Mouse (Mus musculus) heart, postnatal 36 days (tissue): ENCODE measurements around the gene Kif13a. TPM values are rescaled to one million over a fixed set of nuclear protein-coding genes. Genes with fewer than 3 reads are reported as not detected.

Experiments
- DNase-seq, 2 experiments: peaks; one replicate each; pipeline ENCODE4 v3.0.0; 2021 to 2022
- intact Hi-C: fragments of 180-260 bp; cut with DNase I; formaldehyde crosslinking; loops from one replicate; pipeline ENCODE4 v1.15.1; 2025
- total RNA-seq, 2 experiments: library from RNA; stranded (reverse); gene quantifications; 2 replicates each; pipeline ENCODE4 v1.2.3; 2021

Kif13a gene
- total RNA-seq, 2 experiments from 2014 or later, result 109 to 112 TPM

- intact Hi-C loops, result no loop called here
- DNase-seq, result no peak
Measured at GRCm38 (mm10) chr13:46844561-46845235, 85.0 kb downstream of the Kif13a start.

- DNase-seq, result no peak
- intact Hi-C loops, result no loop called here
Measured at GRCm38 (mm10) chr13:46843646-46844045, 86.0 kb downstream of the Kif13a start.

DNA sequence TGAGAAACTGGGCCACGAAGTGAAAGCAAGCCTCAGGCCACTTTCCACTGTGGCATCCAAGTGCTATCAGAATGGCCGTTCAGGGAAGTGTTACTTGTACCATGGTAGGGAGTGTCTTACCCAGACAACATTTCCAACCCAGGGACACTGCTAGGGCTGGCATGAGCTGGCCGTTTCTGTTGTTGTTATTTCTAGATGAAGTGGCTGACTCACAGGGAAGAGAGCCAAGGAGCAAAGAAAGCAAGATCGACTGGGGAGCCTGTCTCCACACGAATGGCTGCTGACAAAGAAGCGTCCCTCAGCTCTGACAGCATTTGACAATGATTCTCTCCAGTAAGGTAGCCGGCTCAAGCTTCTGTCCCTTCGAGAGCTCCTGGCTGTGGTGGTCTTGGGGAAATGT, 87.5 kb downstream of the Kif13a start:
- intact Hi-C loops, result no loop called here
- peak in 1 of 2 experiments; percentile 30 for DNase-seq

GRCm38 (mm10) chr13:46841668-46842067, 88.0 kb downstream of the Kif13a start:
- DNase-seq, result no peak
- intact Hi-C loops, result no loop called here

DNA sequence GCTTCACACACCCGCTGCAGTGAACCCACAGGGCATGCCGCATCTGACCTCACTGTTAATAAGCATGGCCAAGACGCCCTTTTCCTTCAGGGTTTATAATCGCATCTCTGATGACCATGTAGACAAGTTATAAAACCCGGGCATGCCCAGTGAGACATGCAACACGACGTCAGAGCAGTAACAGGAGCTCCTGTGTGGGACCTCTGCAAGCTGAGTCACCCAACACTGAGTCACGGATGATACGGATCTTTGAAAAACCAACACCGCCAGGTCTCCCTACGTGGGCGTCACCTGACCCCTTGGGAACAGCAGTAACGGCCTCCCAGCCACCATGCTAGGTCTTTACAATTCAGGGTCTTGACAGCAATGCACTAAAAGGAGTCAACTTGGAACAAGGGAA, 89.0 kb downstream of the Kif13a start:
- intact Hi-C loops, result no loop called here
- no peak for DNase-seq

DNA sequence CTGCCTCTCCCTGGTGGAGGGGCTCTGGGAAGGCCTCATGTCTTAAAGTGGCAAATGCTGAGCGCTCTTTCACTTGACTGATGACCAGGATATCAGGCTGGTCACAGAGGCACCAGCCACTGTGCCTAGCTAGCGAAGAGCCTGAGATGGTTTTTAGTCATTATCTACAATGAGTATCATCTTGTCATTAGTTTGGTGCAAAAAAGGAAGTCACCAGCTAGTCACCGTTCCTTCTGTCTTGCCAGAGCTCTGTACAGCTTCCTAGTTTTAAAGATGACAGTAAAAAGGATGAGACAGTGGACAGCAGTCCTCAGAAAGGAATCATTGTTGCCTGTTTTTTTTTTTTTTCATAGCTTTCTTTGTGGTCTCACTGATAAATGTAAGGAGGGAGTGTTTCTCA, 90.4 kb downstream of the Kif13a start:
- intact Hi-C loops, result loop anchor here (1.0 to 5.0 kb wide), 2 partner anchors 43 to 90 kb away; partner anchors contain the start of gene Kif13a
- DNase-seq, result no peak

GRCm38 (mm10) chr13:46838551-46838950, 91.1 kb downstream of the Kif13a start:
- DNase-seq, result peak; percentile 29 to 33

DNA sequence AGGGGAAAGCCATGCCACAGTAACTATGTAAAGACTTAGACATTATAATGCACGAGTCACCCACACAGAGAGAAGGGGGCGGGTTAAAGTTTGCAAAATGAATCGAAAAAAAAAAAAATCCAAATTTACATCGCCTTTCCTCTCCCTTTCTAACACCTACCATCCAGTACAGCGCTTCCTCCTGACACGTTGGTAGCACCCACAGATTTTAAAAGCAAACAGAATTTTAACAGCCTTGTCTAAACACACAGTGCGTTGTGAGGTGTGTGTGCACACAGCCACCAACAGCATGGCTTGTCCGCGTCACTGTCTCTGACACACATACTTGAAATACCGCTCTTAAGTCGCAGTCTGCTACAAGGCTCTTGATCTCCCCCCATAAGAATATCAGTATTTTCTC, 94.3 kb downstream of the Kif13a start:
- intact Hi-C loops, result loop anchor here (5.0 kb wide), 1 partner anchor 47 kb away; no protein-coding TSS in a partner anchor

More at GRCm38 (mm10) chr13:46838551-46838950, 91.1 kb downstream of the Kif13a start:
- intact Hi-C loops, result loop anchor here (1.0 to 5.0 kb wide), 2 partner anchors 44 to 176 kb away; partner anchors contain the start of gene Nhlrc1

GRCm38 (mm10) chr13:46834805-46835204, 94.9 kb downstream of the Kif13a start:
- DNase-seq, result no peak
- intact Hi-C loops, result loop anchor here (5.0 kb wide), 1 partner anchor 47 kb away; no protein-coding TSS in a partner anchor

More for the DNA sequence above, 94.3 kb downstream of the Kif13a start:
- DNase-seq, result no peak

DNA sequence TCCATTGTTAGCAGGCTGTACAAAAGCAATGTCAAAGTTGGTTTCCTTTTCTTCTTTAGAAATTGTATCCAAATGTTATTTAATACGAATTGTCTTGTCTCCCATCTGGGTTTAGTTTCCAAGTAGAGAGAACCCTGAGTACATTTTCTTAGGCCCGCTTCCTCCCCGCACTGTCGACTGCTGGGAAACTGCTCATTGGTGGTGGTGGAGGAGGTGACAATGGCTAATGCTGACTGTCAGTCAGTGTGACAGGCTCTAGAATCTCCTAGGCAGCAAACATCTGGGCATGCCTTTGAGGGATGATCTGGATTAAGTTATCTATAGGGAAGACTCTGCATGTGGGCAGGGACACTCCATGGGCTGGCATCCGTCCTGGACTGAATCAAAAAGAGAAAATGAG, 96.1 kb downstream of the Kif13a start:
- DNase-seq, result no peak
- intact Hi-C loops, result no loop called here

DNA sequence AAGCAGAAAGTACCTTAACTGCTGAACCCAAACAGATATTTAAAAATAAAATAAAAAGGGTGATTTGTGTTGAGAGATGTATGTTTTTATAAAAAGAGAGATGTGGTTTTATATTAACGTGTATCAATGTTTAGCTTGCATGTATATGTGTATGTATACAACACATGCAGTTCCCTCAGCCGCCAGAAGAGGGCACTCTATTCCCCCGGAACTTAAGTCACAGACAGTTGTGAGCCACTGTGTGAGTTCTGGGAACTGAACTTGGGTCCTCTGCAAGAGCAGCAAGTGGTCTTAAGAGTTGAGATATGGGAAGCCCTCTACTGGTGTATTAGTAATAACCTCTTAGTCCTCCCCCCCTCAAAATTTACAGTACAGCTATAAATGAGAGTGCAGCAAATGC, 96.7 kb downstream of the Kif13a start:
- DNase-seq, result peak in 1 of 2 experiments; percentile 30
- intact Hi-C loops, result no loop called here

DNA sequence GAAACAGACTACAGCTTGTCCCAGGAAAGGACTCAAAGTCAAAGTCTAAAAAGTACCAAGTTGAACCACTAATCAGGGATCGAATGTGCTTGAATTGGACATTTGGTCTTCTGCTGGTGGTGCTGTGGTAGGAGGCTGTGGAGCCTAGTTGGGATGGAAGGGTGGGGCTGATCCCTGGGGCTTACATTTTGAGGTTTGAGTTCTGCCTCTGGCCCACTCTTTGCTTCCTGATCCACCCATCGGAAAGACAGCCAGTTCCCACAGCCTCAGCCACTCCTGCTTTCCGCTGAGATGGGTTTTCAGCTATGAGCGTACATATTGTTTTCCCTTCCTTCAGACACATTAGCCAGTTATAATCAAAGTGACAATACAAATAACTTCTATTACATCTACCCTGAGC, 106.4 kb downstream of the Kif13a start:
- DNase-seq, result no peak
- intact Hi-C loops, result no loop called here

DNA sequence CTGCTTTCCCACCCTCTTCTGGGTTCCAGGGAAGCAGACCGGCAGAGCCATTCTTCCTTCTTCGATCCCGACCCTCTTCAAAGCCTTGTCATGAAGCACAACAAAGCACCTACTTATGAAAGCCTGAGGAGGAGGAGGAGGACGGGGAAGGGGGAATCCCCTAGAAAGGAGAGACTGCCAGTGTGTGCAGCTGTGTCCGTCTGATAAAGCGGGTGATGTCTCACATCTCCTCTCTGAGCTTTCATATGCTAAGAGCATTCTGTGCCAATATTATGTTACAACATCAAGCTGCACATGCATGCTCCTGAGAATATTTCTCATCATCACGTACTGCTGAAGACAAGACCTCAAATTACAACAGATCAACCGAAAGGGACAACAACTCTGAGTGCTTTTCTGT, 107.5 kb downstream of the Kif13a start:
- intact Hi-C loops, result no loop called here
- DNase-seq, result no peak

DNA sequence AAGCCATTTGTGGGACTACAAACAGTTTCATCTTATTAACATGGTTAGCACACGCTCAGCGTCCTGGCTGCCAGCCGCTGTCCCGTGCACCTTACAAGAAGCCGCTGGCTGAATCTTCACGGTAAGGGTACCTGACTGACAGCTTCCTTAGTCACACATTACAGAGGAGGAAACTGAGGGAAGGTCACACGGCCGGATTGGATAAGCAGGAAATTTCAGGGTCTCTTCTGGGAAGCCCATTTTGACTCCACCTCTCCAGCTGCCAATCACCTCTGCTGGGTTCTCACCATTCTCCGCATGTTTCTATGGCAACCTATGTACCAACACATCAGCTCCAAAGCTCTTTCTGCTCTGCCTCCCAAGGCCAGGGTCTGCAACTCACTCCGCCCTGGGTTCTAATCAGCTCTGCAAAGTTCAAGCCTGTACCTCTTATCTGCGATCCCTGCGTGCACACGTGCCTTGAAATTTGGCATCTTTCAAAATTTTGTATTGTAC, 109.9 kb downstream of the Kif13a start:
- intact Hi-C loops, result no loop called here
- no peak for DNase-seq

- no peak for DNase-seq
- intact Hi-C loops, result no loop called here
Measured at GRCm38 (mm10) chr13:46819202-46819728, 110.4 kb downstream of the Kif13a start.

DNA sequence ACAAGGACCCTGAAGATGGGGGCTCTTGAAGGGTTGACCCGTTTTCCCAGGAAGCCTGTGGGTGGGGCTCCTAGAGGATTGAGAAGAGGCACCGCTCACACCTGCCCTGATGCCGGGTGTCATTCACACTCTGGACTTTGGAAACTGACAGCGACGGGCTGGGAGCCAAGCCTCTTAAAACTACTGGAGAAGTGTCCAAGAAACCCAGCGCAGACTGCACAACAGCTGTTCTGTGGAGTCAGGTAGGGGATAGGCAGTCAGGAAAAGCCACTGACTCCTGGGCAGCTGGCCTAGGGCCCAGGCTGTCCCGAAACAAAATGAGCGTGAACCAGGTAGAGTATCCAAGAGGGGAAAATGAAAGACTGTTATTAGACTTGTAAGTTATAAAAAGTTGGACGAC, 111.3 kb downstream of the Kif13a start:
- peak; percentile 34 to 41 for DNase-seq
- intact Hi-C loops, result no loop called here

DNA sequence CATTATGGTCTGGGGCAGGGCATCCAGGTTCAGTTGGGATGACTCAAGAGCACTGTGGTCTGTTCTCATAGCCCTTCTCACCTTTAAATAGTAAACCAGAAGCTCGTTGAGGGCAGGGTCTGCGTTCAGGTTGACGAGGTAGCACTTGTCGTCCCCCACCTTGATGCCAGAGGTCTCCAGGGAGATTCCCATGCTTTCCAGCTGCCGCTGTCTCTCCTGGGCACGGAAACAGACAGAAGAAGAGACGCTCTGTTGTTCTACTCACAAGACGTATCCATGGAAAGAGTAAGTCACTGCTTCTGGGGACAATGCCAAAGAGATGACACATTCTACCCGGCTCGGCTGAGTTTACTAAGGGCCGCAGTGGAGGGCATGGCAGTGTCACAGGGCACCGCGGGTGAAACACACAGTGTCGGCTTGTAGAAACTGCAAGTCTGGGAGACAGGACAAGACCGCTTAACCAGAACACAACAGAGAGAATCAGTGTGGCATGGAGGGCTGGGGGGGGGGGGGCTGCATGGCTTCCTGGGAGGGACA, 117.0 kb downstream of the Kif13a start:
- peak; percentile 17 to 37 for DNase-seq
- intact Hi-C loops, result no loop called here

DNA sequence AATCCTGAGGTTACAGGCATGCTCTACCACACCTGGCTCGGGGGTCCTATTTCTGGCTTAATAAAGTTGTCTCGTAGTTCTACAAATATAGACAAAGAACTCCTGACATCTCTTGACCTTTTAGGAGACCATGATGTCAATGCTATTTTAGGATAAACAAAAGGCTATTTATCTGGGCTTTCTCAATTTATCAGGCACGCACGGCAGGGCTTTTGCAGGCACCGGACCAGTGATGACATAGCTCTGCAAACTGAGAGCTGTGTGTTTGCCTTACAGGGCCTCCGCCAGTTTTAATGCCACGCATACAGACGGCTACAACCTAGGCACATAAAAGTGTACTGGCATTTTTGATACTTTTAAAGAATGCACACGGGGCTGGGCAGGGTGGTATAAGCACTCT, 118.0 kb downstream of the Kif13a start:
- intact Hi-C loops, result no loop called here
- no peak for DNase-seq

DNA sequence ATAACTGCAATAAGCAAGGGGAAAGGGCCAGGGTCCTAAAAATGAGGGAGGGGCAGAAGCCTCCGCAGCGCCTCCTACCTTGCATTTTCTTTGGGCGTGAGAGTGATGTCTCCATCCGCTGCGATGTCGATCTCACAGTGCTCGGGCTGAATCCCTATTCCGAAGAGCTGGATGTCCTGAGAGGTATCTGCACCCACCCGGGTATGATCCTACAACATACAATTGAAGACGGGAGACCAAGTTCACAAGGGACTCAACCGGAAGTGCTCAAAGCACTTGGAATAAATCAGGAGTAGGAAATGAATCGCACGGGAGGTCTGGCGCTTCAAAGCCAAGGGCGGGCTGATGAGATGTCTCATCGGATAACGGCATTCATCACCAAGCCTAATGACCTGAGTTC, 119.1 kb downstream of the Kif13a start:
- intact Hi-C loops, result no loop called here
- no peak for DNase-seq

DNA sequence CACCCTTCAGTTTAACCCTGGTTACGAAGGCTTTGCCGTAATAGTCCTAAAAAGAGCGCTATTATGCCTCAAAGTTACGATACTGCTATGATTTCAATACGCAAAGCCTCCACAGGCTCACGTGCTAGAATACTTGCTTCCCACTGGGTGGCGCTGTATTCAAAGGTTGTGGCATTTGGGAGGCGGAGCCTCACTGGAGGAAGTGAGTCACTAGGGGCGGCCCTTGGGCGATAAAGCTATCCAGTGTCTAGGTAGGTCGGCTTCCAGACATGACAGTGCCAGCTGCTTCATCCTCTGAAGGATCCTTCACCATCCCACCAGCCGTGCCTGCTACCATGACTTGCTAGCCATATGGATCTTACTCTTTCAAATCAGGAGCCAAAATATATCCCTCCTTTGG, 119.6 kb downstream of the Kif13a start:
- DNase-seq, result peak; percentile 45 to 46
- intact Hi-C loops, result no loop called here

DNA sequence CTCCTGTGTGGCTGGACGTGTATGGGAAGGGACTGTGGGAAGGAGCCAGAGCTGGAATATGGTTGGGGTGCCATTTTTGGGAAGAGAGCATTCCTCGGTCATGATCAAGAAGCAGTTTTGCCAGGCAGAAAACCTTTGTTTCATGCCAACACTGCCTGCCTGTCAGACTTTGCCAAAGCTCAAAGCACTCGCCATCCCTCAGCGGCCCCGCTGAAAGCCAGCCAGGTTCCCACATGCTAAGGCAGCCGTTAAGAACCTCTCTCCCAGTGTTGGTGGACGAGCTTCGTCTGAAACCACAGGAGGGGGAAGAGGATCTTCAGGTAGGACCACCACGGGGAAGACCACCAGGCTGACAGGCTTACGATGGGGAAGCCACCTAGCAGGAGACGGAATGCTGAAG, 121.8 kb downstream of the Kif13a start:
- DNase-seq, result no peak
- intact Hi-C loops, result no loop called here

GRCm38 (mm10) chr13:46801196-46801595, 128.5 kb downstream of the Kif13a start:
- intact Hi-C loops, result no loop called here
- DNase-seq, result no peak
